Mouse (Mus musculus) inflammation-experienced regulatory T-cells, adult 6 months (primary cell): Measurements from ENCODE around the gene Gm1043. TPM values are rescaled to one million over a fixed set of nuclear protein-coding genes. Genes with fewer than 3 reads are reported as not detected.
A peak's percentile ranks its signal among the peaks of the same experiment; 100 is the strongest.

Source experiments
- ATAC-seq: one replicate; pipeline ENCODE4 v1.8.0; 2017
- polyA plus RNA-seq, 3 experiments: library from polyadenylated mRNA; unstranded; fragments of 100-300 nt; shearing (Covaris generic); gene quantifications; one replicate each; pipeline ENCODE4 v1.2.1; 2017

The Gm1043 gene
- polyA plus RNA-seq, 3 experiments from 2014 or later = 0.30 to 2.4 (median 2.2) TPM

DNA sequence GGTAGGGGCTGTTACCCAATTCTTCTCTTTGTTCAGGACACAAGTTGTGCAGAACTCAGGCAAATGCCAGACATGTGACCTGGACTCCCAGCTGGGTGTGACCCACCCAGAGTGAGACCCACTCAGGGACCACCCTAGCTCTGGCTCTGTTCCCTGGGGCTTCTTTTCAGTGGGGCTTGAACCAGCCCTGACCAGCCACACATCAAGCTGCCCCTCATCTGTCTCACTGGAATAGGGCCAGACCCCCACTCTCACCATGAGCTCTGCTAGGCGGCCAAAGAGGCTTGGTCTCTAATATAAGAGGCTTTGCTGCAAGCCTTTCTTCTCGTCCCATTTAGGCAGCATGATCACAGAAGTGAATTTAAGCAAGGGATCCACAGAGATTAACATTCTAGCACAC is 121.2 kb downstream of the Gm1043 start:
- ATAC-seq = no peak

- no peak for ATAC-seq
Observed at GRCm38 (mm10) chr5:37212938-37213708, 128.0 kb downstream of the Gm1043 start.

- ATAC-seq = no peak
Observed at GRCm38 (mm10) chr5:37213709-37214103, 128.5 kb downstream of the Gm1043 start.

GRCm38 (mm10) chr5:37214614-37215013 is 129.4 kb downstream of the Gm1043 start:
- no peak for ATAC-seq

- no peak for ATAC-seq
Observed at GRCm38 (mm10) chr5:37215276-37215675, 130.1 kb downstream of the Gm1043 start.

DNA sequence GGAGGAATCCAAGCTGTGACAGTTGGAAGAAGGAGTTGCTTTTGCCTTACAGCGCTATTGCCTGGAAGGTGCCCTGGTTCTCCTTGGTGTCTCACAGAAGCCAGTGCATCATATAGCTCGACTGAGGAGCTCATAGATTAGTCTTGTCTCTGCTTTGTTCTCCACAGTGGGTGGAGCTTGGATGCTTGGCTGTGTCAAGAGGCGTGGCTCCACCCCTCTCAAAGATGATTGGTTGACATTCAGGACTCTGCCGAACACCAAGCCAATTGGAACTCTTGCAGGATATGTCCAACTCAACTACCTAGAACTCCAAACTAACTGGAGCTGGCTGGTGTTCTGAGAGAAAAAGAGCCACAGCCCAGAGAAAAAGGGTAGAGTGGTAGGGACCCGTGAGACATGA is 134.4 kb downstream of the Gm1043 start:
- ATAC-seq = no peak

DNA sequence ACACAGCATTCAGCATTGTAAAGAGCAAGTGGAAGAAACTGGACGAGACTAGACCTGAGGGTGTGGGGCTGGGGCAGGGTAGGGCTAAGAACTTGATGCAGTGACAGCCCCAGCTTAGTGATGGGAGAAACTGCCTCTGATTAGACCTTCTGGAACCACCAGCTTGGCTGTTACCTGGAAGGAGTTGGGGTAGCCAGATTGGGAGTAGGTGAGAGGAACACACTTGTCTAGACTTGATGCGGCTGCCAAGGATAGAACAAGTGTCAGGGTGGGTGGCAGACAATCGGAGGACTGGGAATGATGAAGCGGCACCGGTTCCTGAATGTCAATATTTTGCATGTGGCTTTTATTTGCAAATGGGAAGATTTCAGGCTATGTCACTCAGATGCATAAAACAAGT is 135.4 kb downstream of the Gm1043 start:
- no peak for ATAC-seq

DNA sequence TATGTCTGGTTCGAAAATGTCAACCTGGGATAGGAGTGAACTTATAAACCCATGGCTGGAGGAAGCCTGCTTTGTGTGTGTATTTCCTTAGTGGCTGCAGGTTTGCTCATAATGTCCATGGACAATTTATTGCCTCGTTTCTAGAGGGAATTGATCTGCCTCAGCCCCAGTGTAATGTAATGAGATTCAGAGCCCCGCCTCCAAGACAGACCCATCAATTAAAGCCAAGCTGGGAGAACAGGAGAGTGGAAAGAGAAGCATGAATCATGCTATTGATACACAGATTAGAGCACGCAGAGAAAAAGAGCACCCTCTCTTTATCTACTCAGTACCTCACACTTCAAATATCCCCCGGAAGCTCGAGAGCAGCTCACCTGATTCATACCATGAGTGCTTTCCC is 136.4 kb downstream of the Gm1043 start:
- ATAC-seq = no peak

GRCm38 (mm10) chr5:37222316-37222715 is 137.1 kb downstream of the Gm1043 start:
- no peak for ATAC-seq

DNA sequence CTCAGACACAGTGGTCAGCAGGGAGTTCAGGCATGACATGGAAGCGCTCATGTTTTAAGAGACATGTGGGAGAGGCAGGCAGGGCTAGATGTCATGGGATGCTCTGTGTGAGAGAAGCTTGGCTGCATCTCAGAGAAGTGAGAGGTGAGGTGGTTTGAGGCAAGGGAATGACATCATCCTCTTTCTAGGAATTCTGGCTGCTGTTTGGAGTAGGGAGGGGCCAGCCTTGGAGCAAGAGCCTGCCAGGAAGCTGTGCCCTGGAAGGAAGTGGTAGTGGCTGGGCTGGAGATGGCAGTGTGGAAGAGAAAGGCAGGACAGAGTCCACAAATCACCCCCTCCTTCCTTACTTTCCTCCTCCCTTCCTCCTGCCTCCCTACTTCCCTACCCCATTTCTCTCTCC is 140.5 kb downstream of the Gm1043 start:
- no peak for ATAC-seq

GRCm38 (mm10) chr5:37227956-37228680 is 142.9 kb downstream of the Gm1043 start:
- ATAC-seq = no peak

GRCm38 (mm10) chr5:37228894-37229293 is 143.7 kb downstream of the Gm1043 start:
- no peak for ATAC-seq

- ATAC-seq = no peak
Observed at GRCm38 (mm10) chr5:37233010-37233557, 147.9 kb downstream of the Gm1043 start.

GRCm38 (mm10) chr5:37238654-37239053 is 153.5 kb downstream of the Gm1043 start:
- ATAC-seq = no peak

DNA sequence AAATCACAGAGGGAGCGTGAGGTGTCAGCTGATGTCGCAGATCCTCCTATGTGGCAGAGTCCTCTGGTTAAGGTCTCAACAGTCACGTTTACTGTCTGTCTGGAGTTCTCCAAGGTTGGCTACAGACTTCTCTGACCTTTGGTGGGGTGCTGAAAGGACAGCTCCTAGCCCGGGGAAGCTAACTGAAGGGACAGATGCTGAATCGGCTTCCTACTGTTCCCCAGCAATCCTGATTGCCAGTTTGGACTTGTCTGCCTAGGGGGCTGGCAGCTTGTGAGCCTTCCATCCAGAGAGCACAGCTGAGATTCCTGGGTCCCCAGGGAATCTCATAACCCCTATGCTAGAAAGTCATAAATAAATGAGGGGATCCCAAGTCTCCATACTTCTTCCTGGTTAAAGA is 155.4 kb downstream of the Gm1043 start:
- ATAC-seq = no peak

GRCm38 (mm10) chr5:37241224-37241623 is 156.1 kb downstream of the Gm1043 start:
- ATAC-seq = no peak

DNA sequence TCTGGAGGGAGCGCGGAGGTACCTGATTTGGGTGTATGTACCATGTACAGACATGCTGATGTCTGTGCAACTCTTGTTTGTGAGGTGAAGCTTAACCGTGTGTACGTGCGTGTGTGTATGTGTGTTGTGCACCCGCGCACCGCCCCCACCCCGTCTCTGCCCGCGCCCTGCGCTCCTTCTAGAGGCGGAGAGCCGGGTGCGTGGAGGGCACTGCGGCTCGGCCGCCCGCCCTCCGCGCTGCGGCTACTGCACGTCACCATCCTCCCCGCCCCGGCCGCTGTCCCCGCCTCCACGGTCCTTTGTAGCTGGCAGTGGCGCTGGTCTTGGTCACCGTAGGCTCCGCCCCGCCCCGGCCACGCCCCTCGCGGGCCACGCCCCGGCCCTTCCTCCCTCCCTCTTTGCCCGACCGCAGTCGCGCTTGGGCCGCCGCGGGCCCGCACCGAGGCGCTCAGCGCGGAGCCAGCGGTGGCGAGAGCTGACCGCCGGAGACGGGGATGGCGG is 156.5 kb downstream of the Gm1043 start, which contains the start of gene Crmp1:
Crmp1 (plus strand) TSS at position 290 of the 501 bp plus-strand sequence.
- ATAC-seq = no peak

DNA sequence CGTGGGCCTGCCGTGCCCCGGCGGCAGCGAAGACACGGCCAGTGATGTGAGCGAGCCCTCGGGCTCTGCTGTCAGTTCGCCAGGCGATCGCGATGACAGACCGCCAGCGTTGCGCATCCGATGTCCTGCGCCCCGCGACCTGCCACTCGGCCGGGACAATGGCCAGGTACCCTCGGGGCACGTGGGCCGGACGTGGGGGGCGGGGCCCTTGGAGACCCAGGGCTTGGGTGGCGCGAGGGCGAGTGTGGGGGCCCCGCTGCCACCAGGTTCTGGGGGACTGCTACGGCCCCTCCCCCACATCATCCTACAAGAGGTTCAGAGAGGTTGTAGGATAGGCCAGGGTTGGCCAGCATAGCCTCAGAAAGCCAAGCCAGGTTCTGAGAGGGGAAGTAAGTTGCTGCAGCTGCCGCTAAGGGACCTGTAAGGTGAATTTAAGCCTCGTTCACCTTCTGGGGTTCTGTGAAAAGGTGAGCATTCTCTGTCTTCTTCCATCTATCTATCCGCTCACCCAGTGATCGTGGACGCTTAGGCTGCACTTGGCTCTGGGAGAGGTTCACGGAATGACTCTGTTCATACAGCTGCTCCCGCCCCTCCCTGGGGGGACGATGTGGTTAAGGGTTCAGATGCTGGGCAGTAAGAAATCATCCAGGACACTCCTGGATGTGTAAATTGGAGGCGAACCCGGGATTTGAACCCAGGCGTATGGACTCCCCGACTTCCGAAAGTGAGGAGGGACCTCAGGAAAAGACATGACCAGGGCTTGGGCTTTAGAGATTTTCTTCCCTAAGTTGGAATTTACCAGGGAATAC is 157.4 kb downstream of the Gm1043 start:
- no peak for ATAC-seq

DNA sequence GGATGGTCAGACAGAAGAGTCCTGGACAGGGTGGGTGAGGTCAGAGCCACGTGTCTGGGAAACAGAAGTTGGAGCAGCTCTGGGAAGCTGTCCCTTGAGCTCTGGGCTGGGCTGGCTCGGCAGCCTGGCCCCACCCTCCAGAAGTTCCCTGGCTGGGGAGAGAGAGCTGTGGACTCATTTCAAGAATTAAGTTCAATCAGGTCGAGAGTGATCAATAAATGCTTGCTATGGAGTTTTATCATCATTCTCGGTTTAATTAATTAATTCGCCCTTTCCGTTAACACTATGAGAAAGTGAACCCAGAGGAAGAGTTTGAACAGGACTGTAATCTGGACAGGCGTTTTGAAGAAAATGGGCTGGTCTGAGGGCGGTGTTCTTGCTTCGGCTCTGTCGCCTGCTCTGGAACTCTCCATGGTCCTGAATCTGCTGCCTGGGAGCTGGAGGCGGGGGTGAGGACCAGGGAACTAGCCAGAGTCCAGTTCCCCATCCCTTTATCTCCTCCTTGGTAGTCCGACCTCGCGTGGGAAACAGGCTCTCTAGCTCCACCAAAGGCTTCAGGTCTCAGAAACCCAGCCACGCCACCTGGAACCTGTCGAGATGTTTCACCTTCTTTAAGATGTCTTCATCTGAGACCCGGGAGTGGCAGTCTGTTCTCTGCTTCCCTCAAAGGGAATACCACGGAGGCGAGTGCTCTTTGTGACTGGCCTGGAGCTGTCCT is 158.2 kb downstream of the Gm1043 start:
- ATAC-seq = no peak

DNA sequence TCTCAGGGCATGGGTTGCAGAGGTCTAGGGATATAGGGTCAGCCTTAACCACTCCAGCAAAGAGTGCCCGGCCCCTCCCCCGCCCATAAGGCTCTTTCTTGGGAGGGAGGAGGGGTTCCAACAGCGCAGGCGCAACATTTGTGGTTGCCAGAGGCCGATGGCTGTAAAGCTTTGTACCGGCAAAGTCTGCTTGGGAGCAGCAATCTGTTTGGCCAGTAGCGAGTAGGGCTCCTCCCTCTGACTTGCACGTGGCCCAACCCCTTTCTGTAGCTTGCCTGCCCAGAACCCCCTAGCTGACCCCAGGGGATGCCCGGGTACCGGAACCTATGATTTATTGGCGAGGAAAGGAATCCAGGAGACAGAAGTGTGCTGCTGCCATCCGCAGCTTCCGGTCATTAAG is 159.0 kb downstream of the Gm1043 start:
- no peak for ATAC-seq

DNA sequence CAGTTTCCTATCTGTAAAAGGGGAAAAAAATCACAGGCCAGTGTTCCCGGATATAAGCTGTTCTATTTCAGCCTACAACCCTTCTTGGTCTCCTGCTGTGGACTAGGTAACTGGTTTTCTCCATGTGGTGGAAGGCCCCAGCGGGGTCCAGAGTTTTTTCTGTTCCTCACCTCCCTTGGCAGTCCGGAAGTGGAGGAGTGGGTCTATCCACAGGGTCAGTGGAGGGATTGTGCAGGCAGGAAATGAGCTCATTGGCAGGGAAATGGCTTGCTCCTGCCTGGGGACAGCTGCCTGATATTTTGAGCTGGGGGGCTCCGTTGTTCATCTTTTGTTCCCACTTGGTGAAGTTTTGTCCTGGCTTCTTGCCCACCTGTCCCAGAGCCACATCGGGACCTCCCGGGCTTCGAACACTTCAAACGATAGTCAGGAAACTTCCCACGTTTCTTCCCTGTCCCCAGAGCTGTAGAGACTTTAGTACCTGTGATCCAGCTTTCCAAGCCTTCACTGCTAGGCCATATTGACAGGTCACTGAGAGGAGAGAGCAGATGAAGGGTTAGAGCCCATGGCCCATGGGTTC is 159.6 kb downstream of the Gm1043 start:
- no peak for ATAC-seq

GRCm38 (mm10) chr5:37245651-37246050 is 160.5 kb downstream of the Gm1043 start:
- peak; percentile 77 for ATAC-seq
